7 mouse cellular contexts compared by ENCODE assay signal in genomic region chr12:78861496-78862253, GRCm38 (mm10). TPM values are rescaled to one million over a fixed set of nuclear protein-coding genes. Genes with fewer than 3 reads are reported as not detected.
DNase-seq lines count a peak whose midpoint lies in the region; ATAC-seq lines count a peak whose summit lies in the region.

Atp6v1d (minus strand) TSS chr12:78861638.
Eif2s1 (plus strand) TSS chr12:78861819.

- DNase-seq in adrenal gland, postnatal 14 days: peak; percentile 99
- DNase-seq in embryonic facial prominence, embryonic 11.5 days (ENCODE audit: low spot score): peak; percentile 99
- peak; percentile 99 for DNase-seq in kidney, adult 11 months
- DNase-seq in limb, embryonic 10.5 days (ENCODE audit: low spot score): peak; percentile 100
- peak; percentile 95 for DNase-seq in spleen, adult 12 weeks (ENCODE audit: low spot score)

- no peaks in the 10 kb centered on the region for H3K36me3 ChIP-seq in embryonic facial prominence, embryonic 11.5 days (replicated peaks; ENCODE audit: control insufficient read depth, insufficient read depth, low read depth, low read length)
- peaks cover 30% of the 10 kb centered on the region for H3K36me3 ChIP-seq in limb, embryonic 10.5 days
- H3K36me3 ChIP-seq in midbrain, embryonic 13.5 days: 0 out of 2 replicates have a peak, but pooled peaks cover 5% of the 10 kb centered on the region

- peak within 1 kb of the TSS; percentile 81 for H3K4me2 ChIP-seq in embryonic facial prominence, embryonic 11.5 days (ENCODE audit: low read depth, low read length)
- H3K4me2 ChIP-seq in midbrain, embryonic 13.5 days (replicated peaks): peak within 1 kb of the TSS; percentile 91

- peak; percentile 100 for ATAC-seq in embryonic facial prominence, embryonic 11.5 days (replicated peaks; ENCODE audit: insufficient number of reproducible peaks, low FRiP score, low TSS enrichment, low read depth)
- ATAC-seq in granulocyte monocyte progenitor cell, adult 5-6 weeks (replicated peaks; ENCODE audit: poor library complexity, severe bottlenecking): peak; percentile 89
- peak; percentile 100 for ATAC-seq in midbrain, embryonic 13.5 days

- H3K27ac ChIP-seq in embryonic facial prominence, embryonic 11.5 days (replicated peaks; ENCODE audit: low read depth, low read length): peak within 1 kb of the TSS; percentile 49
- H3K27ac ChIP-seq in limb, embryonic 10.5 days: peak within 1 kb of the TSS; percentile 96
- H3K27ac ChIP-seq in midbrain, embryonic 13.5 days: peak within 1 kb of the TSS; percentile 78

- H3K27me3 ChIP-seq in embryonic facial prominence, embryonic 11.5 days (ENCODE audit: control insufficient read depth, insufficient read depth, low read length): no peaks in the 10 kb centered on the region
- H3K27me3 ChIP-seq in limb, embryonic 10.5 days (ENCODE audit: low read depth, poor library complexity, severe bottlenecking): no peaks in the 10 kb centered on the region
- no peaks in the 10 kb centered on the region for H3K27me3 ChIP-seq in midbrain, embryonic 13.5 days

- H3K9me3 ChIP-seq in embryonic facial prominence, embryonic 11.5 days (replicated peaks; ENCODE audit: control insufficient read depth, low read length): no peaks in the 10 kb centered on the region
- H3K9me3 ChIP-seq in limb, embryonic 10.5 days (replicated peaks): no peaks in the 10 kb centered on the region
- no peaks in the 10 kb centered on the region for H3K9me3 ChIP-seq in midbrain, embryonic 13.5 days

- under 1% methylated on average over 55 of the region's 55 CpGs for WGBS in embryonic facial prominence, embryonic 11.5 days
- WGBS in limb, embryonic 10.5 days: under 1% methylated on average over 55 of the region's 55 CpGs
- WGBS in midbrain, embryonic 13.5 days: under 1% methylated on average over 55 of the region's 55 CpGs

- peak within 1 kb of the TSS; percentile 85 for H3K9ac ChIP-seq in embryonic facial prominence, embryonic 11.5 days (replicated peaks; ENCODE audit: low read length)
- H3K9ac ChIP-seq in midbrain, embryonic 13.5 days (replicated peaks): peak within 1 kb of the TSS; percentile 89

- no peaks in the 10 kb centered on the region for H3K4me1 ChIP-seq in embryonic facial prominence, embryonic 11.5 days (ENCODE audit: control insufficient read depth, insufficient read depth, low read length)
- peaks cover 21% of the 10 kb centered on the region for H3K4me1 ChIP-seq in limb, embryonic 10.5 days
- peaks cover 38% of the 10 kb centered on the region for H3K4me1 ChIP-seq in midbrain, embryonic 13.5 days (replicated peaks)

- peak within 1 kb of the TSS; percentile 87 for H3K4me3 ChIP-seq in embryonic facial prominence, embryonic 11.5 days (ENCODE audit: low read depth, low read length)
- peak within 1 kb of the TSS; percentile 84 for H3K4me3 ChIP-seq in limb, embryonic 10.5 days
- H3K4me3 ChIP-seq in midbrain, embryonic 13.5 days (replicated peaks): peak within 1 kb of the TSS; percentile 84

RNA-seq across cellular contexts. Expression of gene Atp6v1d, which starts in this region (rescaled TPM):
- total RNA-seq in adrenal gland, postnatal 14 days (2021): 62.7 and 64.7 TPM in 2 replicates
- 93.7 and 109 TPM in 2 replicates for polyA plus RNA-seq in embryonic facial prominence, embryonic 11.5 days (2014; fragmentation: Nextera tagmentation; extraction: Ambion mirVana)
- total RNA-seq in granulocyte monocyte progenitor cell, adult 5-6 weeks (2014; fragmentation: Nextera tagmentation): 47.8 and 57.0 TPM in 2 replicates
- total RNA-seq in granulocyte monocyte progenitor cell, adult 5-6 weeks (2017): 35.2 and 45.5 TPM in 2 replicates
- polyA plus RNA-seq in limb, embryonic 10.5 days (2016; fragmentation: Nextera tagmentation; extraction: Ambion mirVana): 55.5 and 67.2 TPM in 2 replicates
- 115 and 121 TPM in 2 replicates for polyA plus RNA-seq in midbrain, embryonic 13.5 days (2015; fragmentation: Nextera tagmentation; extraction: Ambion mirVana)

RNA-seq across cellular contexts. Expression of gene Eif2s1, which starts in this region (rescaled TPM):
- 74.2 and 93.5 TPM in 2 replicates for total RNA-seq in adrenal gland, postnatal 14 days (2021)
- polyA plus RNA-seq in embryonic facial prominence, embryonic 11.5 days (2014; fragmentation: Nextera tagmentation; extraction: Ambion mirVana): 289 and 292 TPM in 2 replicates
- total RNA-seq in granulocyte monocyte progenitor cell, adult 5-6 weeks (2014; fragmentation: Nextera tagmentation): 95.3 and 112 TPM in 2 replicates
- 130 and 136 TPM in 2 replicates for total RNA-seq in granulocyte monocyte progenitor cell, adult 5-6 weeks (2017)
- 301 and 349 TPM in 2 replicates for polyA plus RNA-seq in limb, embryonic 10.5 days (2016; fragmentation: Nextera tagmentation; extraction: Ambion mirVana)
- polyA plus RNA-seq in midbrain, embryonic 13.5 days (2015; fragmentation: Nextera tagmentation; extraction: Ambion mirVana): 163 and 178 TPM in 2 replicates

Comparison
In these comparisons a context has a peak if more than half of its experiments do, and no peak if none do; other contexts are left out.
1. Peak in every context shown above with its lines: DNase-seq, ATAC-seq, H3K4me3 ChIP-seq and H3K27ac ChIP-seq.